Mouse (Mus musculus) liver, adult (tissue): ENCODE results near the gene Atp2b2.

Source experiments
- GATA4 ChIP-seq: IDR thresholded peaks from 2 replicates; pipeline ENCODE4 v1.6.1; 2014; ENCODE audit warnings: mild to moderate bottlenecking, low read length; ENCODE audit not compliant: insufficient replicate concordance

Atp2b2 gene

DNA sequence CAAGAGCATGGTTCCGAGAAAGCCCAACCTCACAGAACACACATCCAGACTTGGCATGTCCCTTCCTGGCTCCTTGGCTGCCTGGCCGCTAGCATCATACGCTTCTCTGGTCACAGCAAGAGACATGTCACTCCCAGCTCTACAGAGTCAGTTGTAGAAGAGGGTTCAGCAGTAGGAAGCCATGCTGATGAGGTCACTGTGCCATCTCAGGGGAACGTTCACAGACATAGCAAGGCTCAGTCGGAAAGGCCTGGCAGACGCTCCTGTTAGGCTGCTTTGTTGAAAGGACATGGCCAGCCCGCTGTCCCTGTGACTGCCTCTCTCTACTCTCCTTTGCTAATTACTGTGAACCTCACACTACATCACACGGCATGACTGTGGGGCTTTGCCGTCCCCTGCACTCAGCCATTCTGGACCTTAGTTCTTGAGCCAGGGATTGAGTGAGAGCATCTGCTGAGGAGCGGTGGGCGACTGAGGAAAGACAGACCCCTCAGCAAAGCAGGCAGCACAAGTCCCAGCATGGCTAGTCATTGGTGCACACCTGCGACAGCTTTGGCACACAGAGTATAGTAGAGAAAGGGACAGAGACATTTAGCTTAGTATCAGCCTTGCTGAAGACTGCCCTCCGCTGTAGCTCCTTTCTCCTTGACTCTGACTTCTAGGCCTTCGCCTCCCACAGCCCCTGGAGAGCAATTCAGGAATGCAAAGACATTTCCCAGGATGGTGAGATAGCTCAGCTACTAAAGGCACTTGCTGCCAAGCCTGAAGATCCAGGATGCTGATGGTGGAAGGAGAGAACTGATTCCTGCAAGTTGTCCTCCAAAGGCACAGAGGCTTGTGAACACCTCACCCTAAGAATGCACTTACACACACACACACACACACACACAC lies 108.9 kb downstream of the Atp2b2 start:
- TF ChIP-seq GATA4, result no peak

DNA sequence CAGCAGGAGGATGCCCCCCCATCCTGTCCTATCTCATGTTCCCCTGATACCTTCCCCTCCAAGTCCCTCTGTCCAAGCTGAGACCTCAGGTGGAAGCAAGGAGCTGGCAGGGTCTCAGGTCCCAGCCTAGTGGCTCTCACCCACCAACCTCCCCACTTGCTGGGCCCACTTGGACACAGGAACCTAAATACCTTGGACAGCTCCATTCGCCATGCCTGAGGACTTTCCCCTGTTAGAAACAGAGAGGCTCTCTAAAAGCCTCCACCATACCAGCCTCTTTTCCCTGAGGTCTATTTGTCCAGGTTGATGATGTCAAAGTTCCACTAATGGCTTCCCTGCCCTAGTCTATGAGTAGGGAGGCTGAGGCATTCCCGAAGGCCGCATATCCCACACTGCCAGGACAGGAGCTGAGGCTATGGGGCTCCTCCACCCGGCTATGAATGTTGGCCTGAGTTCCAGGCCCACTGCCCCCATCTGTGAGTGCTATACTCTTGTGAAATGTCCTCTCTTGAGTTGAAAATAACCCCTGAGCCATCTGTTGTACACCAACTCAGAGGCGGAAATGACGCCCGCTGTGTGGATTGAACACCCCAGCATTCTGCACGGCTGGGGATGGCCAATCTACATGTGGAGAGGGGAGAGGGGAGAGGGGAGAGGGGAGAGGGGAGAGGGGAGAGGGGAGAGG lies 113.1 kb downstream of the Atp2b2 start:
- no peak for TF ChIP-seq GATA4

DNA sequence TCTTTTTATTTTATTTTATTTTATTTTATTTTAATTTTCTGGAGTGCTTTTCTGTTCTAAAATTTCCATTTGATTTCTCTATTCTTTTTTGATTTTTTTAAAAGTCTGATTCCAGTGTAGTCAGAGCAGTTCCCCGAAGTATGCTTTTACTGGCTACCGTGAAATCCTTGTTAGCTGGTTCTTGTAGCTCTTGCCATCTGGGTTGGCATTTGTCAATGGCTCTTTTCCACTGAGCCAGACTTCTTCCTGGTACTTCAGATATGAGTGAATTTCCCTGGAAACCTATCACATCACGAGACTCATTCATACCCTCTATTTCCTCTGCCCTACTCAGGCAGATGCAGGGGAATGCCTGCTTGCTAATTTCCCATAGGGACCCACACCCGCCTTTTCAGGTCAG lies 119.2 kb downstream of the Atp2b2 start:
- TF ChIP-seq GATA4, result no peak

DNA sequence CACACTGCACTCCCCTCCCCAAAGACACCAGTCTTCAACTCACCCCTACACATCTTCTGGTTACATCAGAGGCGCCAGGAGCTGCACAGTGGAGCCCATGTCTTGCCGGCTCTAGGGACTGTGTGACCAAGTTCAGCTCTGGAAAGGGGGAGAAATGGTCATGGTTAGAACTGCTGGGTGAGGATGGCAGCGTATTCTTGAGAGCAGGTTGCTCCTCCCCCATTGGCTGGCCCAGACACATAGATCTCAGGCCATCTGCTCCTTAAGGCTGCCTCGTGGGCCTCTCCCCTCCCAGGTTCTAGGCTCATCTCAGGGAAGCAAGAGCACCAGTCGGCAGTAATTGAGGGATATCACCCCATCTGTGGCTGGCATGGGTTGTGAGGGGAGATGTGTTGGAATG lies 121.9 kb downstream of the Atp2b2 start:
- no peak for TF ChIP-seq GATA4

DNA sequence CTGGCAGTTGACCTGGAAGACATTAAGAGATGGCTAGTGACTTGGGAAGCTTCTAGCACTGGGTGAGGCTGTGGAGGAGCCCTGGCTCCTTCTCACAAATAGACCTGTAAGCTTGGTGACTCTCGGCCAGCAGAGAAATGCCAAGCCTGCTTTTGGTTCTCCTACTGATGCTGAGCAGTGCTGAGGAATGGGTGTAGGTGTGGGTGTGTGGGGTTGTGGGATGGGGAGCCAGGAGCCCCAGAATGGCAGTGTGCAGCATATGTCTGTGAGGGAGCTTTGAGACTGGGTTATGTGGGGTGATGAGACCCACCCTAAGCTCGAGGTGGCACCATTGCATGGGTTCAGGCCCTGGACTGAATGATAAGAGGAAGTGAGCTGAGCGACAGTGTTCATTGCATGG lies 129.7 kb downstream of the Atp2b2 start:
- no peak for TF ChIP-seq GATA4

DNA sequence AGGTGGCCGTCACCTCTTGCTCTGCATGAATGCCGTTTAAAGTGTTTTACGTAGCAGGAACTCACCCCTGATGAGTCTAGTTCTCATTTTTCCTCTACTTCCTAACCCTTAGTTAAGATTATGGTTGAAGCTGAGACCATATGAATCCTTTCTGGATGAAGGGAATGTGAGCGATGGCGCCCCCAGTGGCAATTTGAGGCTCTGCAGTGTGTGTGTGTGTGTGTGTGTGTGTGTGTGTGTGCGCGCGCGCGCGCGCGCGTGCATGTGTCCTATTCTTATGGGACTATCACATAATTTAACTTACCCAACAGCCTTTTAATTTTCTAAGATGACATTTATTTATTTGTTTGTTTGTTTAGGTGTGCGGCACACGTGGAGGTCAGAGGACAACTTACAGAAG lies 131.3 kb downstream of the Atp2b2 start:
- no peak for TF ChIP-seq GATA4

DNA sequence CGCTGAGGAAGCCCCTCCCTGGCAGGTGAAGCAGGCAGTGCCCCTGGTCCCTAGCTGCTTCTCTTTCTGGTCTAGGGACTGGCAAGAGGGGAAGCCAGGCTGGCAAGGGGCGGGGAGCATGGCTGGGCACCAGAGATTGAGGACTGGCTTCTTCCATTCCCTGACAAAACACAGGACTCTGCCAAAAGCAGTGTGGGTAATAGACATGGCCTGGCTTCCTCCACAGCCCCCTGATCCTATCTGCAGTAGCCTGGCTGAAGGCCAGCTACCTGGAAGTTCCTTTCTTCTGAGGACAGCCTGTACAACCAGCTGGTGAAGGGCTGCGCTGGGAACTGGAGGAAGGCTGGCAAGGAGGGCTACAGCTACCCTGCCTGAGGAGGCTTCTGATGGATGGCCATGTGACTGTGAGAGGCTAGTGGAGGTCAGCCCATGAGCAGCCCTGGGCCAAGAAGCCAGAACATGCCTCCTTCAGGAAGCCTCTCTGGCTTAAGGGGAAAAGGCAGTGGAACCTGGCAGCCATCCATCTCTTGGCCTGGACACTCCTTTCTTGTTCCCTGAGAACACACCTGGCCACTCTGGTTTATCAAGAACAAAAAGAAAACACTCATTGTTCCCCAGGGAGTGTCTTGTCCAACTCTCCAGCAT lies 131.9 kb downstream of the Atp2b2 start:
- TF ChIP-seq GATA4, result no peak

DNA sequence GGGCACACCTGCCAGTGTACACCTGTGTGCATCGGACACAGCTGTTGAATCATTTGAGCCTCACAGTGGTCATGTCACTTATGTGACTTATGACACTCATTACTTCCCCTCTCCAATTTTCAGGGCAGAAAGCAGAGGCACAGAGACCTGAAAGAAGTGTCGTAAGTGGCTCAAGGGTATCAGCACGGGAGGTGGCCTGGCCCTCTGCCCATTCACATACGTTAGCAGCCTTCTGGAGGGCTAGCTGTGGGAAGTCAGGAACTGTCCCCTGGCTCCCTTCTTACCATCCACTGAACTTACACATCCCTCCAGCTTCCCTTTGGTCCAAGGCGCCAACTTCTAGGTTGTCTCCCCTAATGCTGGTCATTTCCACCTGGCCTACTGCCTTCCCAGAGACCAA lies 132.6 kb downstream of the Atp2b2 start:
- TF ChIP-seq GATA4, result no peak

DNA sequence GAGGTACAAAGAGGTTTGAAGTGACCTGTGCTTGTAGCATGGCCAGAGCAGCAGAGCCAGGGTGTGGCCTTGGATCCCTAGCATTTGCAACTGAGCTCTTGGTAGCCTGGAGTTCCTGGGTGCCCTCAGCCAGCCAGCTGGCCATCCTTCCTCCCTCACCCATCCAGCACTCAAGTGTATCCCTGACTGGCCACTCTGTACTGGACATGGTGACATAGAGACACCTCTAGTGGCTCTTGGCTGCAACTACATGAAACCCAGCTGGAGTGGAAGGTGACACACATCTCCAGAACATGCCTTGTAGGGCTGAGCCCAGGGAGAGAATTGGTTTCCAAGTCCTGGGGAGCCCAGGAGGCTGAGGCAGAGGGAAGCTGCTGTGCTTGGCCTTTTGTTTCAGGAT lies 134.3 kb downstream of the Atp2b2 start:
- TF ChIP-seq GATA4, result no peak

DNA sequence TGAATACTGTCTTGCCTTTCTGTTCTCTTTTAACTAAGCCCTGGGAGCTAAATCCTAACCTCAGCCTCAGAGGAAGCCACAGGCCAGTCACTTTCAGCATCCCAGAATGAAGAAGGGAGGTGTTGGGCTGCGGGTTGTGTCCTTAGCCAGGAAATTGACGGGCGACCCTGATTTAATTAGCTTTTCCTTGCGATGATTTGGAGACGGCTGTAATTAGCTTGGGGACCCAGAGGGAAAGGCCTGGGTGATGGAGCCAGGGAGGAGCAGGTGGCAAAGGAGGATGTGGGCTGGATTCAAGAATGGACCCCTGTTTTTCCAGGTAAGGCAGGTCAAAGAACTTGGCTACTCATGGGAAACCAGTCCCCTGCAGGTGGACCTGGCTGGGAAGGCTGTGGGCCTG lies 138.0 kb downstream of the Atp2b2 start:
- TF ChIP-seq GATA4, result no peak

DNA sequence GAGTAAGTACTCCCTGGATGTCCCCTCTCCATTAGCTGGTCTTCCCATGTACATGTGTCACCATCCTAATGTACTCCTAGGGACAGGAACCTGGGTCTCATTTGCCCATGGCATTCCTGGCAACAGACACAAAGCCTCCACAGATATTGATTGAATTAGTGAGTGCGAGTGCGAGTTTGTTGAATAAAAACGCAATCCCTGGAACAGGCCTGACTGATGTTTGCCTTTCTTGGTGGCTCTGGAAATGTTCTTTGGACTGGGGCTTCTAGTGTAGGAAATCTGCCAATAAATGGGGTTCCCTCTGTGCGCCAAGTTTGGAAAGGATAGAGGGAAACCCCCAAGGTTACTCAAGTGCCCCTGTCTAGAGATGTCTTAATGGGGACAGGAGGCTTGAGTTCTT lies 146.4 kb downstream of the Atp2b2 start:
- TF ChIP-seq GATA4, result no peak

DNA sequence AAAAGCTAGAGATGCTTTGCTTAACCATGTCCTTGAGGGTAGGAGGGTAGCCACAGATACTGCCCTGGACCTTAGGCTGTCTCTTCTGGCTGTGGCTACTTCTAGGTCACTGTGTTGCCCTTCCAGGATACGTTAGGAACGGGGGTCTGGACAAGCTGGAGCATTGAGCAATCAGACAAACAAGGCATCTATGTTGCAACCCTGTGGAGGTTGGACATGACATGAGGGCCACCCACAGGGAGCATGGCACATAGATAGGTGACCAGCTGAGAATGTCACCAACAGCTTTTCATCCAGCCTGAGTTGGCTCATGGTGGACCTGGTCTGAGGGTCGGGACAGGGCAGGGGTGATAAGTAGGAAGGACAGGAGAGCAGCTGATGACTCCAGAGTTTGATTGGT lies 148.4 kb downstream of the Atp2b2 start:
- peak; percentile 55; the same call in 1 of the 2 replicates for TF ChIP-seq GATA4

DNA sequence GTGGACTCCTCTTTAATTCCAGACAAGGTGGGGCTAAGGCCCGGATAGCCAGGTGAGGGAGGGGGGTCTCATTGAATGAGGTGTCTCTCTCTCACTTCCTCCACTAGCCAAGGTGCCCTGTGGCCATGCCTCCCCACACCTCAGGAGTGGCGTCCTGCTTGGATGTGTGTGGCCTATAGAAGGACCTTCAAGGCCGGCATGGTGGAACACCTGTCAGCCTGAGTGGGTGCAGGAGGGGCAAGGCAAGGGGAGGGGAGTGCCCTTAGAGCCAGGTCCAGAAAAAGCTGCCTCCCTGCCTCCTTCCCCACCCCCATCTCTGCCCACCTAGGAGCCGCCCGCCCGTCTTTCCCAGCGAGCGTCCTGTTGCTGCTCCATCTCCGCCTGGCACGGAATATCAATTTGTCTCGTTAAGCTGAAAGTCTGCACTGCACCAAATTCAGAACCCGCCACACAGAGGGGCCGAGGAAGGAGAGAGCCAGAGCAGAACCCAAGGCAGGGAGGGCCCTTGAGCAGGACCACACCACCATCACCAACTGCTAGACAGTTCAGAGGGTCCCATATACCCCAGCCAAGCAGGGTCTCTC lies 150.2 kb downstream of the Atp2b2 start:
- no peak for TF ChIP-seq GATA4

DNA sequence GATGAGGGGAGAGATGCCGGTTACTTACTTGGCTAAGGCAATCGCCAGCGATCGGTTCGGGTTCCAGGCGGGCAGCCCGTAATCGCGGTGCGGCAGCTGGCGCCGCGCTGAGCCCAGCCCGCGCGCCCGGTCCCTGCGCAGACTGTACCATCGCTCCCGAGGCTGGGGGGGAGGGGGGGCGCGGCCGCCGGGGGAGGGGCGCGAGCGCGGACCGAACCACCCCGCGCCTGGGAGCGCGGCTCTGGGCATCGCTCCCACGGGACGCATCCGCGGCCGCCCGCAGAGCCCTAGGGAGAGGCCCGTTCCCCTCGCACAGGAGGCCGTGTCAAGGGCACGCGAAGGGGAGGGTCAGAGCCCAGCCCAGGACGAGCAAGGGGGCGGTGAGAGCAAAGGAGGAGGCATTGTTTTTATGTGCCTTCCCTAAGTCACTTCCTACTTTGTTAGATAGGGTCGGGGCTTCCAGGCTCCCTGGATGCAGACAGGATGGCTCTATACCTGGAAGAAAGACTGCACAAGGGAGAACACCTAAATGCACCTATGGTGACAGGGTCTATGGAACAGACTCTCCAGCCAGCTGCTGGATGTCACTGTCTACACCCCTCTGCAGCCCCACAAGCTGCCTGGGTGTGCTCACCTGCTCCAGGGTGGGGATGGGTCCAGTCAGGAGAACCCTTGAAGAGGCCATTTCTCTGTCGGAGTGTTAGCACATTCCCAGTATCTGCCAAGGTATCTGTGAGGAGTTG lies 151.0 kb downstream of the Atp2b2 start:
- TF ChIP-seq GATA4, result no peak

DNA sequence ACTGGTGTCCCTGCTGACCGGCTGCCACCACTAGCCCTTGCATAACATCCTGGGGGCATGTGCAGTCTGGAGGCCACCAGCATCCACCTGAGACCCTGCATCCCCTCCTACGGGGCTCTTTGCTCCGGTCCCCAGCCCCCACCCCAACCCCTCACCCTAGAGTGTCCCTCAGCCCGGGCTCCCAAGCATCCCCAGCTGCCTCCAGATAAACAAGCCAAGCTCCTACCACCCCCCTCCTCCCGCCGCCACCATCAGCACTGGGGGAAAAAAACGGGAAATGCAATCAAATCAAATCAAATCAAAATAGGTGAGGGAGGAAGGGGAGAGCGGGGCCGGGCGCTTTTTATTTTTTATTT lies 151.6 kb downstream of the Atp2b2 start:
- no peak for TF ChIP-seq GATA4
